Mouse (Mus musculus) C2C12 (cell line): ENCODE results near the gene Hspb9. TPM values are rescaled to one million over a fixed set of nuclear protein-coding genes. Genes with fewer than 3 reads are reported as not detected.

Experiments used
- H3K27me3 ChIP-seq: one replicate; pipeline ENCODE4 v1.6.1; 2011; ENCODE audit not compliant: control insufficient read depth, insufficient read depth, insufficient read length
- H3K36me3 ChIP-seq: one replicate; pipeline ENCODE4 v1.6.1; 2011; ENCODE audit not compliant: control insufficient read depth, insufficient read depth
- H3K4me3 ChIP-seq: one replicate; pipeline ENCODE4 v1.5.1; 2011; ENCODE audit warnings: mild to moderate bottlenecking, control low read depth; ENCODE audit not compliant: poor library complexity, insufficient read depth, severe bottlenecking
- H3K79me2 ChIP-seq: one replicate; pipeline ENCODE4 v1.6.1; 2011; ENCODE audit not compliant: control insufficient read depth, insufficient read depth
- H3K79me3 ChIP-seq: one replicate; pipeline ENCODE4 v1.6.1; 2011; ENCODE audit warnings: low read depth, control low read depth
- H3ac ChIP-seq: one replicate; pipeline ENCODE3; 2011; ENCODE audit warnings: low read depth; ENCODE audit not compliant: control insufficient read depth, insufficient read length
- CEBPB ChIP-seq: IDR thresholded peaks from one replicate; pipeline ENCODE4 v1.6.1; 2011; ENCODE audit warnings: low read depth, mild to moderate bottlenecking, control low read depth, moderate library complexity
- CTCF ChIP-seq: IDR thresholded peaks from one replicate; pipeline ENCODE4 v1.5.1; 2011; ENCODE audit not compliant: control insufficient read depth, insufficient read depth, insufficient read length
- FOSL1 ChIP-seq: IDR thresholded peaks from one replicate; pipeline ENCODE4 v1.8.0; 2011; ENCODE audit warnings: mild to moderate bottlenecking, low read length; ENCODE audit not compliant: poor library complexity, insufficient read depth, severe bottlenecking
- MAX ChIP-seq: IDR thresholded peaks from one replicate; pipeline ENCODE4 v1.6.1; 2011; ENCODE audit warnings: mild to moderate bottlenecking, control low read depth
- MYOD1 ChIP-seq: IDR thresholded peaks from one replicate; pipeline ENCODE4 v1.6.1; 2011; ENCODE audit warnings: low read depth; ENCODE audit not compliant: control insufficient read depth, insufficient read length
- MYOG ChIP-seq: IDR thresholded peaks from one replicate; pipeline ENCODE4 v1.6.1; 2011; ENCODE audit not compliant: control insufficient read depth, insufficient read length; ENCODE audit errors: extremely low read depth
- USF1 ChIP-seq: IDR thresholded peaks from one replicate; pipeline ENCODE4 v1.6.1; 2011; ENCODE audit warnings: low read depth, mild to moderate bottlenecking, control low read depth, moderate library complexity
- polyA plus RNA-seq: library from polyadenylated mRNA; unstranded; fragments of >200 nt; fragmentation: generic; extraction: Trizol; gene quantifications from one replicate; pipeline ENCODE4 v1.2.1, GENCODE M21; 2012; ENCODE audit warnings: missing spikeins

Hspb9 gene
- polyA plus RNA-seq, 1 experiment, result 0.68 TPM

DNA sequence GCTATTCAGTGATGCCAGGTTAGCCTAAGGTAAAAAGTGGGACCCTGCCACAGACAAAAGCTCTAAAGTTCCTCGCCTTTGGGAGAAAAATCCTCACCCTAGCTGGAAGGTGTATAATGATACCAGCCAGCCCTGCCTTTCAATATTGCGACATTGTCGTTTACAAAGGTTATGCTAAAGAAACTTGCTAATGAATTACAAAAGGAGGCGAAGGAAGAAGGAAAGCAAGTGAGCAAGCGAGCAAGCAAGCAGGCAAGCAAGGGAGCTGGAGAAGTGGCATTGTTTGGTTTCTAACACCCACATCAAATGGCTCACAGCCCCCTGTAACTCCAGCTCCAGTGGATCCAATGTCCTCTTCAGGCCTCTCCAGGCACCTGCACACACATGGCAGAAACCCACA, 31.1 kb upstream of the Hspb9 start:
- Histone ChIP-seq H3ac (no peak overlapping the region), H3K79me2 (no peaks in the 10 kb centered on the region), H3K27me3 (peaks cover 30% of the 10 kb centered on the region), H3K4me3 (no peak overlapping the region), H3K36me3 (no peaks in the 10 kb centered on the region), H3K79me3 (no peaks in the 10 kb centered on the region)
- TF ChIP-seq MAX (no peak), USF1 (no peak), MYOG (no peak), CEBPB (no peak), CTCF (no peak), MYOD1 (no peak), FOSL1 (no peak)

DNA sequence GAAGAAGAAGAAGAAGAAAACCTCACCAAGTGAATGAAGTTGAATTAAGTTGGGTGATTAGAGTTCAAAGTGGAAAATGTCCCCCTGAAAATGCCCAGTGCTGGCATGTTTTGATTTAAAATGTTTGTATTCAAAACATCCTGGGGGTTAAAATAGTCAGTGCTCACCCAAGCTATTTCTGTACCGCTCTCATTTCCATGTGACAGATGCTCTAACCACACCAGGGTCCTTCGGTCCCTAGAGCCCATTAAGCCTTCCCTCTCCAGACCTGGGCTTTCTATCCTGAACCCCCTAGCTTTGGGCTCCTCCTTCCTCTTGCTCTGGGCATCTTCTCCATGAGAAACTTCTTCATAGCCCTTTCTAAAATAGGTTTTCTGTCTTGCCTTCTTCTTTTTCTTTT, 29.6 kb upstream of the Hspb9 start:
- TF ChIP-seq FOSL1 (no peak), CTCF (no peak), CEBPB (no peak), MYOD1 (no peak), USF1 (no peak), MYOG (no peak), MAX (no peak)
- H3K79me2 ChIP-seq, result no peaks in the 10 kb centered on the region

DNA sequence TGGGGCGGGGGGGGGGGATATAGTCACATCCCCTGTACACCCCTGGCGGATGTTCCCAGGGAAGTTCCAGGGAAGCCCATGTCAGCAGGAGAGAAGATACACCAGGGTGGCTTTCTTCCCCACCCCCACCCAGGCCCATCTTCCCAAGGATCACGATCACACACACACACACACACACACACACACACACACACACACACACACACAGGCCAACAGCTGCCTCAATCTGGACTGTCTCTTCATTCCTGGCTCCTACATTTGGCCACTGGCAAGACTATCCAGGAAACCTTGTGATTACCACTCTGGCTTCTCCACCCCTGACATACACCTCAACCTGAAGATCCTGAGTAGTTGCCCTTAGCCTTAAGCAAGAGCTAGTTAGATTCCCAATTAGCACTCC, 28.3 kb upstream of the Hspb9 start:
- H3K79me2 ChIP-seq, result no peaks in the 10 kb centered on the region
- TF ChIP-seq MYOD1 (no peak), CEBPB (no peak), MYOG (no peak), CTCF (no peak), MAX (no peak), USF1 (no peak), FOSL1 (no peak)
- peaks cover 24% of the 10 kb centered on the region for H3K27me3 ChIP-seq
- no peak overlapping the region for H3K4me3 ChIP-seq
- H3K36me3 ChIP-seq, result no peaks in the 10 kb centered on the region
- H3ac ChIP-seq, result no peak overlapping the region
- no peaks in the 10 kb centered on the region for H3K79me3 ChIP-seq

More for the DNA sequence above, 29.6 kb upstream of the Hspb9 start:
- H3ac ChIP-seq, result no peak overlapping the region
- no peak overlapping the region for H3K4me3 ChIP-seq
- no peaks in the 10 kb centered on the region for H3K36me3 ChIP-seq
- H3K27me3 ChIP-seq, result peaks cover 29% of the 10 kb centered on the region
- no peaks in the 10 kb centered on the region for H3K79me3 ChIP-seq

DNA sequence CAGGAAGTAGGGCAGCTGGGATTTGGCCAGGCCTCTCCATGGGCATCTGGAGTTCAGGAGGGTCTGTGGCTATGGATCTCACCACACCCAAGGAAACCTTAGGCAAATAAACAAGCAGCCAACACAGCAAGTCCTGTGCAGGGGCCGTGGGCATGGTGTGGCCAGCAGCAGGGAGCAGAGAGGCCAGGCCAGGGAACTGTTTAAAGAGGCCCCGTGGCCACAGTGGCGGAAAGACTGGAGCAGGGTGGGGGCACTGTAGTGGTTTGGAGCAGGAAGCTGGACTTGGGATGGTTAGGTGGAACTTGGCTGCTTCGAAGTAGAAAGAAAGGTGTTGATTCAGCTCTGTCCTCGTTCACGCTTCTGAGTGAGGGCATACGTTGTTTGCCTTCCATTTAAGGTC, 26.4 kb upstream of the Hspb9 start:
- TF ChIP-seq MAX (no peak), MYOG (no peak), CEBPB (no peak), FOSL1 (no peak), CTCF (no peak), MYOD1 (no peak), USF1 (no peak)
- Histone ChIP-seq H3K36me3 (no peaks in the 10 kb centered on the region), H3K79me2 (no peaks in the 10 kb centered on the region), H3ac (no peak overlapping the region), H3K79me3 (no peaks in the 10 kb centered on the region), H3K4me3 (no peak overlapping the region), H3K27me3 (peaks cover 14% of the 10 kb centered on the region)

DNA sequence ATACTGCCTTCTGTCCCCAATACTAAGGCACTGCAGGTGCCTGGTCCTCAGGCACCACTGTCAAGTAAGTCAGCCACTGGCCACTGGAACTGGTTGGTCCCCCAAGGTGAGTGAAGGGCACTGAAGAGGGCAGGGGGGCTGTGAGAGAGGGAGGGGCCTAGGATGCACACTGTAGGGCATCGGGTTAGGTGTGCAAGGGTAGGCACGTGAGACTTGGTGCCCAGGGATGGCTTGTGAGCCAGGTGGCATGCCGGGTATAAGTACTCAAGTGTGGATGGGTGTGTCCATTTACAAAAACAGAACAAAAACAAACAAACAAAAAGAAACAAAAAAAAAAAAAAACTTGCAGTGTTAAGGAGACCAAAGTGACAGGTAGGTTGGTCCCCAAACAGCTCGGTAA, 25.2 kb upstream of the Hspb9 start:
- H3K27me3 ChIP-seq, result peaks cover 7% of the 10 kb centered on the region
- no peaks in the 10 kb centered on the region for H3K79me3 ChIP-seq
- TF ChIP-seq MYOD1 (no peak), CTCF (no peak), MYOG (no peak), USF1 (no peak), MAX (no peak), CEBPB (no peak), FOSL1 (no peak)
- no peaks in the 10 kb centered on the region for H3K79me2 ChIP-seq
- H3ac ChIP-seq, result no peak overlapping the region
- no peaks in the 10 kb centered on the region for H3K36me3 ChIP-seq
- no peak overlapping the region for H3K4me3 ChIP-seq

DNA sequence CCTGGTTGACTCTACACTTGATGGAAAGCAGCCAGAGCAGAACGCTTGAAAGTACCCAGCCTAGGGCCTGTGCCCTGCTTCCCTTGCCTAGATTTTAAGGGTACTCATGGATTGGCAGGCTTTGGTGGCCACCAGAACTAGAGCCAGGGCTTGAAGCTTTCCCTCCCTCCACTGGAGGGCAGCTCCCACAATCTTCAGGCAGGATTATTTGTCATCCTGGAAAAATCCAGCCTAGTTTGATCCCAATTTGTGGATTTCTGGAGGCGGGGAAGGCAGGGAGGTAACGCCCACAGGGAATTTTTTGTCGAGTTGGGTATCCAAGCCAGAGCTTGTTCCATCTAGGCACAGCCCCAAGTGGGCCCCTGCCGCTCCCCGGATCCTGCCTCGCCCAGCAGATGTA, 23.3 kb upstream of the Hspb9 start:
- Histone ChIP-seq H3K4me3 (no peak overlapping the region), H3K36me3 (no peaks in the 10 kb centered on the region), H3K79me3 (no peaks in the 10 kb centered on the region), H3K27me3 (no peaks in the 10 kb centered on the region), H3K79me2 (no peaks in the 10 kb centered on the region), H3ac (no peak overlapping the region)
- no peak for TF ChIP-seq MYOD1
- TF ChIP-seq CEBPB, result no peak
- TF ChIP-seq USF1, result no peak
- no peak for TF ChIP-seq MYOG
- no peak for TF ChIP-seq MAX
- no peak for TF ChIP-seq FOSL1
- no peak for TF ChIP-seq CTCF
